Mouse (Mus musculus) thymus, adult 2 months (tissue): ENCODE results near the gene Col23a1.

Experiments used
- CTCF ChIP-seq: fragments of 200-500 bp; IDR thresholded peaks from 2 replicates; pipeline ENCODE4 v1.5.1; 2012; ENCODE audit warnings: mild to moderate bottlenecking, control low read depth, low read length, moderate library complexity, borderline replicate concordance; ENCODE audit not compliant: control insufficient read depth, poor library complexity, insufficient read depth; ENCODE audit errors: extremely low read depth
- POLR2A ChIP-seq: fragments of 200-500 bp; IDR thresholded peaks from 2 replicates; pipeline ENCODE4 v1.6.1; 2012; ENCODE audit warnings: mild to moderate bottlenecking, low read length, control low read depth, moderate library complexity; ENCODE audit not compliant: control insufficient read depth, poor library complexity, insufficient read depth; ENCODE audit errors: extremely low read depth

- TF ChIP-seq POLR2A (no peak), CTCF (no peak)
These were observed 179.0 kb downstream of the Col23a1 start for GRCm38 (mm10) chr11:51468737-51469136.
